Mouse (Mus musculus) midbrain, postnatal 0 days (tissue): ENCODE data around the gene Gtf2h4. TPM values are rescaled to one million over a fixed set of nuclear protein-coding genes. Genes with fewer than 3 reads are reported as not detected.

Experiments
- ATAC-seq: fragments of 200-750 bp; cut with Nextera tagmentation; 2 replicates; pipeline ENCODE4 v1.8.0; 2017; ENCODE audit warnings: moderate number of reproducible peaks, mild to moderate bottlenecking, moderate TSS enrichment, moderate library complexity; ENCODE audit not compliant: low FRiP score
- DNase-seq: peaks from one replicate; pipeline ENCODE4 v3.0.0-alpha.2; 2015; ENCODE audit warnings: low spot score
- H3K27ac ChIP-seq: fragments of 300-500 bp; sonication (generic); 2 replicates; pipeline ENCODE4 v1.5.1; 2014; ENCODE audit warnings: low read depth, mild to moderate bottlenecking, low read length, mixed read lengths
- H3K27me3 ChIP-seq: fragments of 300-500 bp; sonication (generic); 2 replicates; pipeline ENCODE4 v1.6.1; 2014; ENCODE audit warnings: low read length, control low read depth, mixed read lengths; ENCODE audit not compliant: insufficient read depth
- H3K36me3 ChIP-seq: fragments of 300-500 bp; sonication (generic); 2 replicates; pipeline ENCODE4 v1.6.1; 2014; ENCODE audit warnings: low read length, control low read depth, mixed read lengths; ENCODE audit not compliant: insufficient read depth
- H3K4me1 ChIP-seq: fragments of 300-500 bp; sonication (generic); 2 replicates; pipeline ENCODE4 v1.6.1; 2014; ENCODE audit warnings: mild to moderate bottlenecking, control low read depth, antibody characterized with exemption, low read length, mixed read lengths; ENCODE audit not compliant: insufficient read depth
- H3K4me2 ChIP-seq: fragments of 300-500 bp; sonication (generic); 2 replicates; pipeline ENCODE4 v1.6.1; 2014; ENCODE audit warnings: low read depth, mild to moderate bottlenecking, low read length, mixed read lengths; ENCODE audit not compliant: poor library complexity, severe bottlenecking
- H3K4me3 ChIP-seq: fragments of 300-500 bp; sonication (generic); 2 replicates; pipeline ENCODE4 v1.5.1; 2014; ENCODE audit warnings: low read depth, mild to moderate bottlenecking, low read length, moderate library complexity
- H3K9ac ChIP-seq: fragments of 300-500 bp; sonication (generic); replicated peaks from 2 replicates; pipeline ENCODE4 v1.6.1; 2014; ENCODE audit warnings: mild to moderate bottlenecking, low read length, moderate library complexity, mixed read lengths; ENCODE audit not compliant: poor library complexity, severe bottlenecking
- H3K9me3 ChIP-seq: fragments of 300-500 bp; sonication (generic); 2 replicates; pipeline ENCODE4 v1.6.1; 2016; ENCODE audit warnings: low read length, control low read depth
- CTCF ChIP-seq: IDR thresholded peaks from 2 replicates; pipeline ENCODE4 v1.5.1; 2016; ENCODE audit warnings: antibody characterized with exemption, mild to moderate bottlenecking
- WGBS: fragments of 180-500 bp; shearing (Covaris S2); extraction: QIAGEN DNeasy Blood & Tissue Kit; methylation state at CpG from one replicate; pipeline ENCODE4 v1.1.7; 2014; 5-methylcytosine and 5-hydroxymethylcytosine counted together
- polyA plus RNA-seq: library from polyadenylated mRNA; unstranded; fragments of >200 nt; fragmentation: Nextera tagmentation; extraction: Ambion mirVana; gene quantifications from 2 replicates; pipeline ENCODE4 v1.2.1, GENCODE M21; 2015
- total RNA-seq: library from RNA; depleted of rRNA; stranded (reverse); fragments of >200 nt; gene quantifications from 2 replicates; pipeline ENCODE4 v1.2.3, GENCODE M21; 2014; rRNA removed

The Gtf2h4 gene
- total RNA-seq (20.6 and 27.7 TPM in 2 replicates), polyA plus RNA-seq (17.8 and 18.4 TPM in 2 replicates)

DNA sequence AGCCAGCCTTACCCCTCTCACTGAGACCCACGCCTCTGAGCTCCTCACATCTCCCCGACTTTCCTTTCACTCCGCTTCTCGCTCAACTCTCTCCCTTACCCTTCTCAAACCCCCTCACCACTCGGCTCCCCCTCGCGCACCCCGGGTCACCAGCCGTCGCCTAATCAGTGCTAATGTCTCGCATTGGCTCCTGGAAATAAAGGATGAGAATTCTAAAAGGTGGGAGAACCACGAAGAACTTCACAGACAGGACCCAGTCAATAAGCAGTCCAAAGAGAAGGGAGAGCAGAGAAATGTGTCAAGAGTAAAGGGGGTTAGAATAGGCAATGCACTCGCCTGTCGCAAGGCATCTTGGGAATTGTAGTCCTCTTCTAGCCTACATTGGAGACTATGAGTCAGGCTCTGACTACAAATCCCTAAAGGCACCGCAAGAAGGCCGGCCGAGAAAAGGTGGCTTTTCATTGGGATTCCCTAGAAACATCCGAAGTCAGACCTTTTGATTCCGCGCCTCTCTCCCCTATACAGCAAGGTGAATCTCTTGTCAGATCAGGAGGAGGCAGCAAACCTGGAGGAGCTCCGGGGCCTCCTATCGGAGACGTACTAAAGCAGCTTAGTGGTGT lies at the start of gene Gtf2h4:
Gene Gtf2h4, minus strand, starts transcription at position 324 of the 620 bp plus-strand sequence.
- peak within 1 kb of the TSS; percentile 48 for H3K4me3 ChIP-seq
- H3K27ac ChIP-seq, result peak within 1 kb of the TSS; percentile 48; the same call in 1 of the 2 replicates
- peaks cover 2% of the 10 kb centered on the region; the same call in 1 of the 2 replicates for H3K4me1 ChIP-seq
- H3K9me3 ChIP-seq, result no peaks in the 10 kb centered on the region
- TF ChIP-seq CTCF, result peak; percentile 53
- peak within 1 kb of the TSS; percentile 71 for H3K9ac ChIP-seq
- peak within 1 kb of the TSS; percentile 73 for H3K4me2 ChIP-seq
- ATAC-seq (peak; percentile 94), DNase-seq (peak; percentile 99)
- no peaks in the 10 kb centered on the region for H3K27me3 ChIP-seq
- 2% methylated on average over 23 of the region's 23 CpGs for WGBS
- H3K36me3 ChIP-seq, result 0 out of 2 replicates have a peak, but pooled peaks cover 4% of the 10 kb centered on the region

DNA sequence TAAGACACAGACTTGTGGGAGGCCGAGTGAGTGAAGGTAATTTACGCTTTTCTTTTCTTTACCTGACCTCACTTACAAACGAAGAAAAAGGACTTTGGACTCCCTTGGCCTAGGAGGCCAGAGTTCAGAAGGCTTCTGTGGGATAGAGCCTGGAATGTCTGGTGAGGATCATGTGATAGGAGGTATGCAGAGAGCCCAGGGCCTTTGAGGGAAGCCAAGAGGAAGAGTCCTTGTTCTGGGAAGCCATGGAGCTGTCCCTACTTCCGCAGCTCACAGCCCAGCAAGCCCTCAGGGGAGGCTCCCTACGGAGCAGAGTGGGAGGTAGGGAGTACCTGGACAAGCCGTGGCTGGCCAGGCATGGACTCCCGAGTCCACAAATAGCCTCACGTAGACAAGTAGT lies 48.1 kb upstream of the Gtf2h4 start:
- Histone ChIP-seq H3K27me3 (no peaks in the 10 kb centered on the region), H3K4me1 (peaks cover 3% of the 10 kb centered on the region; the same call in 1 of the 2 replicates), H3K4me2 (no peak overlapping the region), H3K9ac (no peak overlapping the region), H3K4me3 (no peak overlapping the region), H3K27ac (no peak overlapping the region), H3K9me3 (no peaks in the 10 kb centered on the region), H3K36me3 (no peaks in the 10 kb centered on the region)
- WGBS, result 84% methylated on average over 8 of the region's 8 CpGs
- no peak for TF ChIP-seq CTCF
- ATAC-seq, result no peak
- no peak for DNase-seq

GRCm38 (mm10) chr17:35720340-35720727 lies 46.8 kb upstream of the Gtf2h4 start:
- Histone ChIP-seq H3K27me3 (no peaks in the 10 kb centered on the region), H3K36me3 (no peaks in the 10 kb centered on the region), H3K4me1 (no peaks in the 10 kb centered on the region), H3K27ac (no peak overlapping the region), H3K9ac (no peak overlapping the region), H3K9me3 (no peaks in the 10 kb centered on the region), H3K4me2 (peak overlapping the region; percentile 15; the same call in 1 of the 2 replicates), H3K4me3 (no peak overlapping the region)
- WGBS, result 10% methylated on average over 11 of the region's 11 CpGs
- DNase-seq (peak; percentile 36), ATAC-seq (0 out of 2 replicates have a peak, but pooled peaks have one; percentile 34)
- no peak for TF ChIP-seq CTCF

- peak; percentile 55 for TF ChIP-seq CTCF
- Histone ChIP-seq H3K27ac (no peak overlapping the region), H3K9me3 (no peaks in the 10 kb centered on the region), H3K4me3 (no peak overlapping the region), H3K27me3 (no peaks in the 10 kb centered on the region), H3K9ac (no peak overlapping the region), H3K36me3 (no peaks in the 10 kb centered on the region), H3K4me1 (no peaks in the 10 kb centered on the region), H3K4me2 (no peak overlapping the region)
- ATAC-seq (no peak), DNase-seq (no peak)
- 65% methylated on average over 9 of the region's 9 CpGs for WGBS
These were observed 46.2 kb upstream of the Gtf2h4 start for GRCm38 (mm10) chr17:35719616-35720339.

DNA sequence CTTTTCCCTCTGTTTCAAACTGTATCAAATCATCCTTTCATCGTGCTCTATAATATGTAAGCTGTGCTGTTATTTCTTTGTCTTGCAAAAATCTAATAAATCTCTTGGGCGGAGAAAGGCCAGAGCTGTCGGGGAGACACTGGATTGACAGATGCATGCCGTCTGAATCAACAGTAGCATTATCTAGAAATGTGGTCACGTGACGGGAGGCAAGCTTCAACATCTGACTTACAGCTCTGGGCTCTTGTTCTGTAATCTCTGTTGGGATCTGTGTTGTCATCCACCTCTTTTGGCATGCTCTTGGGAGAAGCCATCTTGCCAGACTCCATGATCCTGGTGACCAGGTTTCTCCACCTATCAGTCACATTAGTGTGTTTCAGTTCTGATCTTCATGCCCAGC lies 43.5 kb upstream of the Gtf2h4 start:
- Histone ChIP-seq H3K4me3 (no peak overlapping the region), H3K36me3 (no peaks in the 10 kb centered on the region), H3K4me2 (no peak overlapping the region), H3K9me3 (no peaks in the 10 kb centered on the region), H3K27ac (no peak overlapping the region), H3K9ac (no peak overlapping the region), H3K27me3 (no peaks in the 10 kb centered on the region), H3K4me1 (no peaks in the 10 kb centered on the region)
- DNase-seq (no peak), ATAC-seq (no peak)
- no peak for TF ChIP-seq CTCF
- 85% methylated on average over 6 of the region's 6 CpGs for WGBS

DNA sequence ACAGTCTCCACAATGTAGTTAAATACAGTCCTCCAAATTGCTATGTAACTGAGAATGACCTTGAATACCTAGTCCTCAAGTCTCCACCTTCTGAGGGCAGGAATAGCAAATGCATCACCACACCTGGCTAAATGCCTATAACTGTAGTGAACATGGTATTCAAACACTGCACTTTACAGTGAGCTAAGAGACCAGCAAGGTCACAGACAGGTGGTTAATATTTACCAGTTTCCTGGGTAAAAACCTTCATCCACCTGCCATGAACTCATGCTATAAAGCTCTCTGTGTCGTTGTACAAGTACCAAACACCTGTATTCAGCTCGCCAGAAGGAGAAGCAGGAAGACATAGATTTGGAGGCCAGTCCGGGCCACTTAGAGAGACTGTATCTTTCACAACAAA lies 42.6 kb upstream of the Gtf2h4 start:
- no peak overlapping the region for H3K4me2 ChIP-seq
- TF ChIP-seq CTCF, result no peak
- WGBS, result 92% methylated on average over 3 of the region's 3 CpGs
- no peaks in the 10 kb centered on the region for H3K27me3 ChIP-seq
- no peak overlapping the region for H3K9ac ChIP-seq
- no peaks in the 10 kb centered on the region for H3K9me3 ChIP-seq
- no peaks in the 10 kb centered on the region for H3K36me3 ChIP-seq
- no peak for ATAC-seq
- H3K27ac ChIP-seq, result no peak overlapping the region
- no peak overlapping the region for H3K4me3 ChIP-seq
- DNase-seq, result no peak
- H3K4me1 ChIP-seq, result no peaks in the 10 kb centered on the region; the same call in 1 of the 2 replicates
